Mouse (Mus musculus): Measurements from ENCODE around the gene Acsl4.
A peak's percentile ranks its signal among the peaks of the same experiment; 100 is the strongest.

Gene Acsl4

DNA sequence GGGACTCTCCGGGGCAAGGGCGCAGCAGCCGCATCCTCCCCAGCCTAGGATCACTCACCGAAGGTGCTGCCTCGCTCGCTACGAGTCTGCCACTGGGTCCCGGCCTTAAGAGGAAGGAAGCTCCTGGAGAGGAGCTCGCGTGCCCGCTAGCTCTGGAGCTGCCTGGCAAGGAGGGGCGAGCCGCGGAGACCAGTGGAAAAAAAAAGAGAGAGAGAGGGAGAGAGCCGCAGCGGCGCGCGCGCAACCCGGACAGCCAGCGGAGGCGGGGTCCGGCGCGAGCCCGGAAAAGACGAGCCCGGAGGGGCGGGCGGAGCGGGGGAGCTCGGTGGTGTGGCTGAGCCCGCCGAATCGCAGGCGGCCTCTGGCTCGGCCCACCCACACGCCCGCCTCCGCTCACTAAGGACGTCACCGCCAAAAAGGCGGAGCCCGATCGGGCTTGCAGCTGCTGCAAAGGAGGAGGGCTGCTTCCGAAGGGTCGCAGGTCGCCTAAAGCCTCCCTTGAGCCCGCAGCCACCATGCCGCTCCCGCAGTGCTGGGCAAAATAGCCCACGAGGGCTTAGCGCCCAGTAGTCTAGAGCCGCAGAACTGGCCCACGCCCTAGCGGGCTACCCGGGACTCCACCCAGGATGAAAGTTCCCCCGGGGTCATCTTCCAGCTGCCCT lies at the start of gene Acsl4:
Gene Acsl4 (minus strand): TSS at position 289 of the 662 bp plus-strand sequence.
- peak; percentile 84 to 88 for DNase-seq (ENCODE audit: low spot score in 2 of 2)

DNA sequence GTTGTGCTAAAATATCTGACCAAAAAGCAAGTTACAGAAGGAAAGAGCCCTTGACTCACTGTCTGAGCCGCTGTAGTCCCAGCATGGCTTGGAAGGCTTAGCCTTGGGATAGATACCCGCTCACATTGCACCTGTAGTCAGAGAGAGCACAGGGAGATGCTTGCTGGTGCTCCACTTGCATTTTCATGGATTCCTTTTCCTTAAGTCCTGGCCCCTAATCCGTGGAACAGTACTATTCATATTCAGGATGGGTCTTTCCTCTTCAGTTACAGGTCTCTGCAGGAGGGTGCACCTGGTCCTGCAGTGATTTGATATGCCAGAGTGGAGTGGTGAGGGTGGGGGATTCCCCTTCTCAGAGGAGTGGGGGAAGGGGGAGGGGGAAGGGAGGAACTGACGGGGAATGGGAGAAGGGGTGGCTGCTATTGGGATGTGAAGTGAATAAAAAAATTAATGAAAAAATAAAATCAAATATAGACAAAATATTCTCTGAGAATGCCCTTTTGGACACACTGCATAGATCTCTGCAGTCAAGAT lies 47.7 kb upstream of the Acsl4 start:
- DNase-seq (ENCODE audit: low spot score in 2 of 2): no peak

DNA sequence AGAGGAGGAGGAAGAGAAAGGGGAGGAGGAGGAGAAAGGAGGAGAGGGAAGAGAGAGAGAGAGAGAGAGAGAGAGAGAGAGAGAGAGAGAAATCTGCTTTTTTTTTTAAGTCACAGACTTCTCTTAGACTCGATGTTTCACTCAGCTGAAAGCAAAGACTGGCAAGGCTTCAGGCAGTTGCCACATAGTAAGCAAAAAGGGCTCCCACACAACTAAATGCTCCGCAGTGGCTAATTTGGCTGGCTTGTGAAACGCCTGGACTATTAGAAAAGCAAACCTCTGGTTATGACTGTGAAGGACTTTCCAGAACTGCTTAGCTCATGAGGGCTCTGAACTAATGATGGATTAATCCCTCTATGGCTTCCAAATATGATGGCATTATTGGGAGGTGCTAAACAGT lies 42.5 kb upstream of the Acsl4 start:
- no peak for DNase-seq (ENCODE audit: low spot score in 2 of 2)

DNA sequence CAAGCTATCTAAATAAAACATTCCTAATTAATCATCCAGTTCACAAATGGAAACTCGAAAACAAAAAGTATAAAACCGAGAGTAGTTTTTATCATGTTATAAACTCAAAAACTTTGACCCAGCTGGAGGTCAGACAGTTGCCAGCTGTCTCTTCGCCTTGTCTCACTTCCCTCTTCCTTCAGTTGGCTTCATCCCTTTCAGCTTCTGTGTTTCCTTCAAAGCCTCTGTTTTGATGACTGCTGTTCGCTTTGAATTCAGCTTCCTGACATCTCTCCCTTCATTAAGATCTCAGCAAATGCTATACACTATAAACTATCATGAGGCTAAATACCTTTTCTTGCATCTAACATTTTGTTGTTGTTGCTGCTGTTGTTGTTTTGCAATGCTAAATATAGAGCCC lies 36.8 kb upstream of the Acsl4 start:
- no peak for DNase-seq (ENCODE audit: low spot score in 2 of 2)

DNA sequence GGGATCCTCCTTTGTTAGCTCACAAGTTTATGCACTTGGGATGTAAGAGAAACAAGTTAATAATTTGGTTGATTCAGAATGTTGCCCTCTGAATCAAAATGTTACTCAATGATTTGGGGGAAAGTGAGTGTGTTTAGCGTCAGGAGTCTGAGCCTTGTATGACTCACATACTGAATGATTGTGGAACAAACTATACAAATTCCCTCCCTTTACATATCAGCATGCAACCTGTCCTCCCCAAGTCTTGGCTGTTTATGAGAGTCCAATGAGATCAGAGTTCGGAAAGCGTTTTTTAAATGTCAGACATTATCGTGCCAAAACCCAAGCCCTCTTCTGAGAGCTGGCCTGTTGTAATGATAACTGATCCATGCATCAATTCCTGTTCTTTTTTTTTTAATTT lies 36.3 kb upstream of the Acsl4 start:
- DNase-seq (ENCODE audit: low spot score in 2 of 2): no peak

DNA sequence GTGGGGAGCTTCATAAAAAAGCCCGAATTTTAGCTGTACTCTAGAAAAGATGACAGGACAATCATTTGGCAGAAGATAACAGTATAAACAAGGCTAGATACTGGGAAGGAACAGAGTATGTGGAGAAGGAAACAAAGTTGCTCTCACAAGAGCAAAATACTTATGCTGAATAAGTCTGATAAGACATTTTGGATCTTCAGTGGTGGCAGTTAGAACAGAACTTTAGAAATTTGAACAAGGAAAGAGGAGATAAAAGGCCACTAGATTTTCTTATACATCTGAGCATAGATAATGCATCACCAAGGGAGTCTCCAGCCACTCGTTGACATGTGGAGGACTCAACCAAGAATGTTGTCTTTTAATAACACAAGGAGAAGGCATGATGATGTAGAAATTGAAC lies 23.5 kb upstream of the Acsl4 start:
- no peak for DNase-seq (ENCODE audit: low spot score in 2 of 2)

DNA sequence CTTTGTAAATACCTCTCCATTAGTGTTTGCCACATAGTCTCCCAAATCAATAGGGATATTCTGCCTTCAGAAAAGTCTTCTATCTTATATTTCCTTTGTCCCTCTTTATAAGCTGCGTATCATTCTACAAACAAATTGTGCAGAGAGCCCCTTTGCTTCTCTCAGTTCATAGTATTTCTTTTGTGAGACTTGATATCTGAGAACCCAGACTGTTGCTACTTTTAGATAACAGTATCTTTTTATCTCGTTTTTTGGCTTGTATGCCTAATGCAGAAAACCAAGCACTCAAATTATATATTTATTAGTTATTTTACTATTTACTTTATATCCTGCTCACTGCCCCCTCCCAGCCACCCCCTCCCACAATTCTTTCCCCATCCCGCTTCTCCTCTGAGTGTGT lies 19.7 kb upstream of the Acsl4 start:
- no peak for DNase-seq (ENCODE audit: low spot score in 2 of 2)

DNA sequence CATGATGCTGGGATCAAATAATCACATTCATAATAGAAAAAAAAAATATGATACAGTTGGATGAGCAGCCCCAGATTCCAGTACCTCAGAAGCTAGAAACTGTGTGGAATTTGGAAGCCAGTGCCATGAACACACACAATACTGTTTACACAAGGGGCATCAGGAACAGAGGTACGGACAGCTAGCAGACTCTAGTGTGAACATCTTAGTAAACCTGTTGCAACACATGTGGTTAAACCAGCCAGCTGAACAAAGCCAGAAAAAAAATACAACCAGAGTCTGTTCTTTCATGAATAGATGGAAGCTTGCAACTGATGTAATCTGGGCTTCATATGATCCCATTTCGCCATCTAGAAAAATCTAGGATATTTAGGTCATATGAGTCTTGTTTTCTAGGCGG lies 19.0 kb upstream of the Acsl4 start:
- DNase-seq (ENCODE audit: low spot score in 2 of 2): no peak

DNA sequence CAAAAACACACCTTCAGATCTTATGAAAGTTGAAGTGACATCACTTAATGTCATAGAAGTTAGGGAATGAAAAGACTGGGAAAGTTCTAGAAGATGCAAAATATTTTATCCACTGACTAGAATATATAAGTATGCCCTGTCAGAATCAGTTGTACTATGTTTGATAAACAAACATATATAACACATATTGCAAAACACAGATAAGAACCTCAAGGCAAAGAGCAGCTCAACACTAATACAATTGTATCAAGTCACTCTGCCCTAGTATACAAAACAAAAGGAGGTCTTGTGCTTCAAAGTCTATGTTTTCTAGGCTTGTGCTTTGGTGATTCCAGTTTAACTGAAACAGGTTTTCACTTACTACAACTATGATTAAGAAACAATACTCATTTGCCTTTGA lies 12.8 kb upstream of the Acsl4 start:
- no peak for DNase-seq (ENCODE audit: low spot score in 2 of 2)

DNA sequence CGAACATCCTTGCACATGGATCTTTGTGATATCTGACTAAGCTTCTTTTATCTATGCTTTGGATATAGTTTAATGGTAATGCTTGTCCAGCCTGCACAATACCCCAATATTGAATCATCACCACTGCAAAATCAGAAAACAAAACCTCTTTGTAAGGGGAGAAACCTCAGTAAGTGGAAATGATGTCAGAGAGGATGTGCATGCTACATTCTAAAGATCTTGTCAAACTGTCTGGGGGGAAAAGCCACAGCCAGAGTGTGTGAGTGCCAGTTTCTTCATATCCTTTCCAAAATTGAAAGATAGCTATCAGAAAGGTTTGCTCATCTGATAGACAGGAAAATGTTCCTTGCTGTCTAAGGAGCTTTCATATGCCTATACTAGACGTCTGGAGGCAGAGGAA lies 8.3 kb upstream of the Acsl4 start:
- no peak for DNase-seq (ENCODE audit: low spot score in 2 of 2)

DNA sequence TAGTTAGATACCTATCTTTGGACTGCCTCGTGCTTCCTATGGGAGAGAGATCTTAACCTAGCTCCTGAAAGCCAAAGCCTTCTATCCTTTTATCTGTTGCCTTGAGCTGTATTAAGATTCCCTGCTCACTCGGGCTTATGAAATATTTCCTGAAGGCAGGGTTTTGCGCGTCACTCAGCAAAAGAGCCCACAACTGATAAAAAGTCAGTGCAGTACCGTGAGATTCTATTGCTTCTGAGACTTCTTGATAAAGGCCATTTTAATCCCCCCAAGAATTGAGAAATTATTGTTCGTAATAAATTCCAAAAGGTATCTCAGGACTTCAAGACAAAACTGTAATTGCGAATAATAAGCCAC lies 552 bp upstream of the Acsl4 start:
- no peak for DNase-seq (ENCODE audit: low spot score in 2 of 2)

DNA sequence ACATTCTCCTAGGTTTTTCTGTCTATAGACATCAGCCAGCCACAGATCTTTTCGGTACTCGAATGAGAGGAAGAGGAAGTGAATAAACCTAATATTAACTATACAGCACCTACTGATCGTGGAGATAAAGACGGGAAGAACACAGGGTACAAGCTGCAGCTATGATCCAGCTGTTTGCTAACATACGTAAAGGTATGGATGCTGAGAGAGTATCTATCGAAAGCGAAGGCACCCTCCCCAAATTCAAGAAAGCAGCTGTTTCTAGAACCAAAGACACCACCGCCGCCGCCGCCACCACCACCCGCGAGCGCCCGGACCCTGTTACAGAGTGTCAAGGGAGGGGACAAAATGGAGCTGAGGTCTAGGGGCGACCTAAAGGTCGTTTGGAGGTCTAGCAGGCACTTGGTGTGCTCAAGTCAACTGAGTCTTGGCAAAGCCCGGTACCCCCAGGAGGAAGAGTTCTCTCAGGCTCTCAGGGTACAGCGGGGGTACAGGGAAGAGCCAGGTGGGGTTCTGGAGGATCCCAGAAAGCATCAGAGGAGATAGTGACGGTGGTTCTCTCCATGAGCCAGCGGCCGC lies 665 bp downstream of the Acsl4 start:
- DNase-seq (ENCODE audit: low spot score in 2 of 2): peak; percentile 18 to 35

DNA sequence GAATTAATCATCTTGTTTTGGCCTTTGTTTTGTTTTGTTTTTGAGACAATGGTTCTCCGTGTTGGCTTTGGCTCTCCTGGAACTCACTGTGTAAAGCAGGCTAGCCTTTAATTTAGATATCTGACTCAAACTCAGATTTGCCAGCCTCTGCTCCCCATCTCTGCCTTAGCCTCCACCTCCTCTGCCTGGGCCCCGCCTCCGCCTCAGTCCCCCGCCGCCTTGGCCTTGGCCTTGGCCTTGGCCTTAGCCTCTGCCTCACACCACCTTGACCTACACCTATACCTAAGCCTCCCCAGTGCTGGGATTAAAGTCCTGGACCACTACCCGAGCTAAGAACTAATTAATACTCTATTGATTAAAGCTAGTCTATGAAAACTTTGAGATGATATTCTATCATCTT lies 2.2 kb downstream of the Acsl4 start:
- no peak for DNase-seq (ENCODE audit: low spot score in 2 of 2)

DNA sequence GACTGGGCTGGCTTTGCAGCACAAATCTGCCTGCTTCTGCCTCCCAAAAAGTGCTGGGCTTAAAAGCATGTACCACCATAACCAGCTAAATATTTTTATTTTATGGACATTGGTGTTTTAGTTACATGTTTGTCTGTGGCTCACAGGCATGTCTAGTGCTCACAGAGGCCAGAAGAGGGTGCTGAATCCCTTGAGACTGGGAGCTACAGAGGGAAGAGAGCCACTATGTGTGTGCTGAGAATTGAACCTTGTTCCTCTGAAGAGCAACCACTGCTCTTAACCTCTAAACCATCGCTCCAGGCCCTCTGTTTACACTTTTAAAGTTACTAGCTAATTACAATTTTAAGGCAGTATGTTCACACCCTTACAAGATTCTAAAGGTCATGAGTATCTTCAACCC lies 2.7 kb downstream of the Acsl4 start:
- DNase-seq (ENCODE audit: low spot score in 2 of 2): no peak

DNA sequence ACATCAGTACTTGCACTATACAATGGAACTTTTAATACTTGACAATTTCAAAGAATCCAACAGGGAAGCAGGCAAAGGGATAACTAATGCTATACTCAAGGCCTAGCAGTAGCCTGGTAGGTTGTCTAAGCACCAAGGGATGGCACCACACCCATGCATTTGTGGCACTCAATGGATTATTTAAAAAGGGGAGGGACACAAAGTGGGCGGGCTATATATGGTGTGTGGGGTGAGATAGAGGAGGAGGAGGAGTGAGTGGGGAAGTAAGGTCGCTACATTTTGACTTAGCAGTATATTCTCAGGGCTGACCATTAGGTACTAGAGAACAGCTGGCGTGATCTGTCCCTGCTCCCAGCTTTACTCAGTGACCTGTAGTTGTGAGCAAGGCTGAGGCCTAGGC lies 5.4 kb downstream of the Acsl4 start:
- no peak for DNase-seq (ENCODE audit: low spot score in 2 of 2)

DNA sequence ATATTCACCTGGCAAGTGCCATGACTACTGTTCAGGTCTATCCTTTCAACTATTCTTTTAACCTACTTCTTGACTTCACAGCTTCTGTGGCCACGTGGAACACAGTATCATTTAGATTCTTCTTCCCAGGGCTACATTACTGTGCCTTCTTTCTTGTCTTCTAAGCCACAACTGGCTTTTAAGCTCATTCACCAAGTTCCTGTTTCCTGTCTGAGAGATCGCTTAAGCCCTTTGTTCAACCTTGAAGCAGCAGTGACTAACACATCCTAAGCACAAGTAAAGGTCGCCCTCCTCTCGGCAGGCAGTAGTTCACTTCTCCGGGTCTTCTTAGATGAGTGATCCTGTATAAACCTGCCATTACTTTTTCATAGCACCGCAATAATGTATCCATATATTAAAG lies 10.4 kb downstream of the Acsl4 start:
- DNase-seq (ENCODE audit: low spot score in 2 of 2): no peak

DNA sequence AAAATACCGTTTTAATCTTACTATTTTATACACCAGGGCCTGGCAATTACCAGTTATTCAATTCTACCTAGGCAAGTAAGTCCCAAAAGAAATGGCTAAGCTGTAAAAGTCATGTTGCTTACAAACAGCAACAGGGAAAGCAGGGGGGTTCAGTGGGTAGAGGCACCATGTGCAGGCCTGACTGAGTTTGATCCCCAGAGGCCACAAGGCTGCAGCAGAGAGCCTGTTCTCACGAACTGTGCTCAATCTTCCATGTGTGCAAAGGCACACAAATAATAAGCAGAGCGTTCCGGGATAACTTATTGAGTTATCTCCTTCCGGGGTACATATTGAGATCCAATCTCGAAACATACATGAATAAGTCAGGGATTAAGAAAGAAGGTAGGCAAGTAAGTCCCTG lies 12.3 kb downstream of the Acsl4 start:
- DNase-seq (ENCODE audit: low spot score in 2 of 2): no peak

DNA sequence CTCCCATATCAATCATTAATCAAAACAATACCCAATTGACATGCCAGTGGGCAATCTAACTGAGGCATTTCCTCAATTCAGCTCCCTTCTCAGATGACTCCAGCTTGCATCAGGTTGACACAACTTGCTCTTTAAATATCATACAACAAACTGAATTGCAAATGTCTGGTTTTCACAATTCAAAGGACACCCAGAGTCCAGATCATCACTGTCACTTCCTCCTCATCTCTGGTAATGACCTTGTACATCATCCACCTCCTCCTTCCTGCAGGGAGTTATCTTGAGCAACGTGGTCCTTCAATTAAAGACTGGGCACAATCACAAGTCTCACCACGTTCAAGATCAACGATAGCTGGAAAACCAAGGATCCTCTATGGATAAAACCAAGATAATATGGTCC lies 13.0 kb downstream of the Acsl4 start:
- no peak for DNase-seq (ENCODE audit: low spot score in 2 of 2)

DNA sequence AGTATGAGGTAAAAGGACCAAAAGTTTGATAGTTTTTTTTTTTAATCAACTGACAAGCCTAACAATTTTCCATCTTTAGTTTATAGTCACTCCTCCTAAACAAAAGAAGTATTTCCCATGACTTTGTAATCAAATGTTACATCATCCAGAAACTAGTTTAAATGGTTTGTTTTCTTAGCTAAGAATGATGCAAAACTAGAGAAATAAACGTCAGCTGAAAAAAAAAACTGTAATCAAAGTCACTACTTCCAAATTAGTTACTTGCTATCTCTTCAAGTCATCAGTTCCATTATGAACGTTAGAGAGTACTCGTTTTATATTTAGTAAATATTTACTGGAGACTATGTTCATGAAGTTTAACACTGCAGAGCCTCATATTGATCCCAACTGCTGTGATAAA lies 13.6 kb downstream of the Acsl4 start:
- no peak for DNase-seq (ENCODE audit: low spot score in 2 of 2)

DNA sequence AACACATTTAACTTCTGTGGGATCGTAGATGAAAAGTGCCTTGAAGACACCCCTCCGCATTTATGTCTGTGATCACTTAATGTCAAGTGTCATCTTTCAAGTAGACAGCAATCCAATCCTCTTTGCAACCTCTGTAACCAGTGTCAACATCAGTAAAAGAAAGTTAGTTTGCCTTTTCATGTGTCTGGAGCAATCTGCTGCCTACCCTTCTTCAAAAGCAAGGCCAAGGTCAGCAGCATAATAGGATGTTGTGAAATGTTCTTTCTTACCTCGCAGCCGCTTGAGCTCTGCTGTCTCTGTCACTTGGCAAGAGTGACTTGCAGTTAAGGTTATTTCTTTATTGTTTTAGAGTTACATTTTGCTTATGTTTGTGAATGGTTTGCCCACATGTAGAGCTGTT lies 14.8 kb downstream of the Acsl4 start:
- DNase-seq (ENCODE audit: low spot score in 2 of 2): no peak

DNA sequence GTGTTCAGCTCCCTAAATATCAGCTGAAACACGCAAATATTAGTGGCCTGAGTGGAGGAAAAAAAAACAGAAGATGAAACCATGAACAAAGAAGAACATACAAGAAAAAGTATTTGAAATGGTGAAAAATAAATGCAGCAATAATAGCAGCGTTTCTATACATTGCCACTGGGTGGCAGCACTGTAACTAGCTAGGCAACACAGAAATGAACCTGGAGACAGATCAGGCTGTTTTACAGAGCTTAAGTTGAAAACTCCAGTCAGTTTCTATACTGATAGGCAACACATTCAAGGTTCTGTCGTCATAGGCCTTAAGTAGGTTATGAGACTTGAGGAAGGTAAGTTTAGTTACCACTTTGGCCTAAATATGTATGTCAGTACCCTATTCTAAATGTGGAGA lies 17.9 kb downstream of the Acsl4 start:
- DNase-seq (ENCODE audit: low spot score in 2 of 2): peak; percentile 14 to 65

DNA sequence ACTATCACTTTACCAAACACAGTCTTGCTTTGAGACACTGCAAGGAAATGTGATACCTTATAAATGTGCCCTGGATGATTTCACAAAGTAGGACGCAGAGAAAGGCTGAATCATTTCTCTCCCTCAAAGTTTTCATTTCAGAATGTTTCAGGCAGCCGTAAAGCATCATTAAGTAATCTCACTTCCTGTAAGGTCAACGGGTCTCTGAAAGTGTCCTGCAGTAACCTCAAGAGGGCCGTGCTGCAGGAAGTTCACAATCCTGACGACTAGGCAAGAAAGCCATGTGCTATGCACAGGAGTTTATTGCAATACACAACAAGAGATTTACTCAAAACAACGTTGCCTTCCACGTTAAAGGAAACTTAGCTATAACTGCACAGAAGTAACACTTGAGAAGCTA lies 20.4 kb downstream of the Acsl4 start:
- DNase-seq (ENCODE audit: low spot score in 2 of 2): no peak

DNA sequence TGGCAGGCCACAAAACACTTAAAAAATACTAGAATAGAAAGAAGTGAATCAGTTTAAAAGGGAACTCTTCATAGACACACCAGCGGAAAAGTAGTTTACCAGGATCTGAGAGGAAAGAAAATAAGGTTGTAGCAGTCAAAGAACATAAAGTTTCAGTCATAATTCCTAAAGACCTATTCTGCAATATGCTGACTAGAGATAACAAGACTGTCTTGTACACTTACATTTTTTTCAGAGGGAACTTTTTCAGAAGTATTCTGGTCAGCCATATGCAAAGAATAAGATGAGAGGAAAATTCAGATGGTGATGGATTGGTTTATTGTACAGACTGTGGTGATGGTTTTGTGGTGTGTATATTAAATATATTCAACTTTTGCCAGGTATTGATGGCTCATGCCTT lies 26.5 kb downstream of the Acsl4 start:
- no peak for DNase-seq (ENCODE audit: low spot score in 2 of 2)

DNA sequence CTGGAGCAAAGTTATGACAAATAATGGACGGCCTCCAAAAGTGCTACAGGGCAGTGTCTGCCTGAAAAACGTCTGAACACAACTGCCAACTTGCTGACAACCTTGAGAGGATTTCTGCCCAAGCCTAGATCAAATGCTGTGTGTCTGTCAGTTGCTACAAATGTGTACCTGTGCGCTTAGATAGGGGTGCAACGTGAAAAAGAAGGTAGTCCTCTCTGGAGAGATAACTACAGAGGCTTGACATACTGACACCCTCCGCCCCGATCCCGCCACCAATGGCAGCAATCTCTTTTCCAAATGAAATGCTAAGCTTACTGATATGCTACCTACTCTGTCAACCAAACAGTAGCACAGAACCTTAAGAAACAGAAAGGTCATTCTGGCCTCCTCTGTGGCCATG lies 31.3 kb downstream of the Acsl4 start:
- no peak for DNase-seq (ENCODE audit: low spot score in 2 of 2)
